Mouse (Mus musculus) forebrain, embryonic 14.5 days (tissue): ENCODE results near the gene Mrps26. TPM values are rescaled to one million over a fixed set of nuclear protein-coding genes. Genes with fewer than 3 reads are reported as not detected.
"Not testable (repeated sequence)": the region's sequence is repeated elsewhere in the genome, so short reads cannot be mapped to it uniquely, and the experiment has no call there.

ENCODE experiments used
- ATAC-seq: fragments of 200-750 bp; cut with Nextera tagmentation; 2 replicates; pipeline ENCODE4 v1.8.0; 2017; ENCODE audit warnings: mild to moderate bottlenecking, moderate library complexity
- DNase-seq: peaks from one replicate; pipeline ENCODE4 v3.0.0-alpha.2; 2015; ENCODE audit warnings: low spot score
- H3K27ac ChIP-seq: fragments of 300-500 bp; sonication (generic); 2 replicates; pipeline ENCODE4 v1.5.1; 2014; ENCODE audit warnings: low read depth, mild to moderate bottlenecking, control low read depth, low read length, moderate library complexity
- H3K27me3 ChIP-seq: fragments of 300-500 bp; sonication (generic); replicated peaks from 2 replicates; pipeline ENCODE4 v1.6.1; 2014; ENCODE audit warnings: low read length, control low read depth, mixed read lengths; ENCODE audit not compliant: control insufficient read depth, insufficient read depth
- H3K36me3 ChIP-seq: fragments of 300-500 bp; sonication (generic); 2 replicates; pipeline ENCODE4 v1.6.1; 2014; ENCODE audit warnings: low read length, control low read depth; ENCODE audit not compliant: control insufficient read depth, insufficient read depth
- H3K4me1 ChIP-seq: fragments of 300-500 bp; sonication (generic); 2 replicates; pipeline ENCODE4 v1.6.1; 2014; ENCODE audit warnings: antibody characterized with exemption, low read length, control low read depth; ENCODE audit not compliant: control insufficient read depth, insufficient read depth
- H3K4me2 ChIP-seq: fragments of 300-500 bp; sonication (generic); 2 replicates; pipeline ENCODE4 v1.6.1; 2014; ENCODE audit warnings: mild to moderate bottlenecking, control low read depth, low read length
- H3K4me3 ChIP-seq: fragments of 300-500 bp; sonication (generic); 2 replicates; pipeline ENCODE4 v1.5.1; 2014; ENCODE audit warnings: low read depth, low read length, control low read depth
- H3K9ac ChIP-seq: fragments of 300-500 bp; sonication (generic); 2 replicates; pipeline ENCODE4 v1.6.1; 2014; ENCODE audit warnings: mild to moderate bottlenecking, low read length, control low read depth, moderate library complexity
- H3K9me3 ChIP-seq: fragments of 300-500 bp; sonication (generic); replicated peaks from 2 replicates; pipeline ENCODE4 v1.6.1; 2016; ENCODE audit warnings: low read length, control low read depth, mixed read lengths; ENCODE audit not compliant: control insufficient read depth
- WGBS: fragments of 180-500 bp; shearing (Covaris S2); extraction: QIAGEN DNeasy Blood & Tissue Kit; methylation state at CpG from one replicate; pipeline ENCODE4 v1.1.7; 2014; 5-methylcytosine and 5-hydroxymethylcytosine counted together
- polyA plus RNA-seq: library from polyadenylated mRNA; unstranded; fragments of >200 nt; fragmentation: Nextera tagmentation; extraction: Ambion mirVana; gene quantifications from 2 replicates; pipeline ENCODE4 v1.2.1, GENCODE M21; 2014

Mrps26 gene
- polyA plus RNA-seq, 1 experiment from 2014 or later = 98.1 TPM

GRCm38 (mm10) chr2:130564063-130564462, 521 bp downstream of the Mrps26 start:
- no peaks in the 10 kb centered on the region for H3K27me3 ChIP-seq
- no peak overlapping the region; the same call in 1 of the 2 replicates for H3K27ac ChIP-seq
- H3K36me3 ChIP-seq = peaks cover 22% of the 10 kb centered on the region
- H3K9me3 ChIP-seq = no peaks in the 10 kb centered on the region
- peak overlapping the region; percentile 83 for H3K4me2 ChIP-seq
- under 1% methylated on average over 23 of the region's 23 CpGs for WGBS
- peaks cover 11% of the 10 kb centered on the region for H3K4me1 ChIP-seq
- peak overlapping the region; percentile 91 for H3K4me3 ChIP-seq
- DNase-seq (no peak), ATAC-seq (peak; percentile 24)
- peak overlapping the region; percentile 90 for H3K9ac ChIP-seq

GRCm38 (mm10) chr2:130564983-130565382, 1.4 kb downstream of the Mrps26 start:
- WGBS = 88% methylated on average over 8 of the region's 8 CpGs
- no peak for ATAC-seq
- Histone ChIP-seq H3K9me3 (no peaks in the 10 kb centered on the region), H3K27me3 (no peaks in the 10 kb centered on the region), H3K4me3 (no peak overlapping the region), H3K4me2 (peak overlapping the region; percentile 83; the same call in 1 of the 2 replicates), H3K4me1 (peaks cover 11% of the 10 kb centered on the region), H3K27ac (no peak overlapping the region), H3K36me3 (peaks cover 22% of the 10 kb centered on the region), H3K9ac (no peak overlapping the region)
- no peak for DNase-seq

GRCm38 (mm10) chr2:130568921-130569320, 5.4 kb downstream of the Mrps26 start:
- Histone ChIP-seq H3K9ac (no peak overlapping the region), H3K4me3 (no peak overlapping the region), H3K36me3 (peaks cover 22% of the 10 kb centered on the region), H3K9me3 (no peaks in the 10 kb centered on the region), H3K4me2 (no peak overlapping the region), H3K4me1 (peaks cover 7% of the 10 kb centered on the region), H3K27me3 (no peaks in the 10 kb centered on the region), H3K27ac (no peak overlapping the region)
- ATAC-seq = no peak
- no peak for DNase-seq
- 71% methylated on average over 4 of the region's 4 CpGs for WGBS

- no peak for ATAC-seq
- Histone ChIP-seq H3K27me3 (peaks cover 1% of the 10 kb centered on the region; the same call in 1 of the 2 replicates), H3K9me3 (no peaks in the 10 kb centered on the region), H3K9ac (no peak overlapping the region), H3K27ac (no peak overlapping the region), H3K4me3 (no peak overlapping the region), H3K36me3 (peaks cover 22% of the 10 kb centered on the region), H3K4me1 (no peaks in the 10 kb centered on the region; the same call in 1 of the 2 replicates), H3K4me2 (no peak overlapping the region)
- no peak for DNase-seq
Measured at GRCm38 (mm10) chr2:130569926-130570325, 6.4 kb downstream of the Mrps26 start.

- Histone ChIP-seq H3K9me3 (no peaks in the 10 kb centered on the region), H3K9ac (no peak overlapping the region), H3K4me3 (no peak overlapping the region), H3K4me2 (no peak overlapping the region), H3K4me1 (no peaks in the 10 kb centered on the region), H3K27ac (no peak overlapping the region), H3K36me3 (no peaks in the 10 kb centered on the region), H3K27me3 (peaks cover 47% of the 10 kb centered on the region)
- no peak for ATAC-seq
- 85% methylated on average over 5 of the region's 5 CpGs for WGBS
- DNase-seq = no peak
Measured at GRCm38 (mm10) chr2:130574960-130575359, 11.4 kb downstream of the Mrps26 start.

GRCm38 (mm10) chr2:130575873-130576272, 12.3 kb downstream of the Mrps26 start, which contains the start of gene Oxt:
Gene Oxt (plus strand): TSS chr2:130576173.
- ATAC-seq = no peak
- 47% methylated on average over 9 of the region's 9 CpGs for WGBS
- H3K9ac ChIP-seq = peak within 1 kb of the TSS; percentile 35

GRCm38 (mm10) chr2:130576564-130576963, 13.0 kb downstream of the Mrps26 start:
- peak overlapping the region; percentile 40 for H3K4me2 ChIP-seq
- H3K9ac ChIP-seq = peak overlapping the region; percentile 35
- not testable (repeated sequence) for ATAC-seq, H3K9me3 ChIP-seq, H3K36me3 ChIP-seq, H3K27ac ChIP-seq, DNase-seq, H3K4me1 ChIP-seq
- H3K27me3 ChIP-seq = peaks cover 63% of the 10 kb centered on the region
- 2% methylated on average over 21 of the region's 32 CpGs for WGBS
- peak overlapping the region; percentile 14 for H3K4me3 ChIP-seq

More at GRCm38 (mm10) chr2:130575873-130576272, 12.3 kb downstream of the Mrps26 start, which contains the start of gene Oxt:
- peaks cover 56% of the 10 kb centered on the region for H3K27me3 ChIP-seq
- peak within 1 kb of the TSS; percentile 14 for H3K4me3 ChIP-seq
- H3K27ac ChIP-seq = no peak within 1 kb of the TSS
- peak within 1 kb of the TSS; percentile 40 for H3K4me2 ChIP-seq
- no peak for DNase-seq
- H3K4me1 ChIP-seq = no peaks in the 10 kb centered on the region
- H3K9me3 ChIP-seq = no peaks in the 10 kb centered on the region
- H3K36me3 ChIP-seq = no peaks in the 10 kb centered on the region

GRCm38 (mm10) chr2:130577021-130577420, 13.5 kb downstream of the Mrps26 start:
- H3K9me3 ChIP-seq = no peaks in the 10 kb centered on the region
- DNase-seq = no peak
- no peak overlapping the region; the same call in 1 of the 2 replicates for H3K9ac ChIP-seq
- no peak overlapping the region; the same call in 1 of the 2 replicates for H3K4me3 ChIP-seq
- 2% methylated on average over 9 of the region's 9 CpGs for WGBS
- no peak for ATAC-seq
- no peak overlapping the region for H3K27ac ChIP-seq
- H3K4me1 ChIP-seq = no peaks in the 10 kb centered on the region
- peaks cover 67% of the 10 kb centered on the region for H3K27me3 ChIP-seq
- no peaks in the 10 kb centered on the region for H3K36me3 ChIP-seq
- peak overlapping the region; percentile 40; the same call in 1 of the 2 replicates for H3K4me2 ChIP-seq

GRCm38 (mm10) chr2:130577632-130578031, 14.1 kb downstream of the Mrps26 start:
- WGBS = 2% methylated on average over 12 of the region's 12 CpGs
- Histone ChIP-seq H3K36me3 (no peaks in the 10 kb centered on the region), H3K9me3 (no peaks in the 10 kb centered on the region), H3K4me3 (no peak overlapping the region), H3K4me1 (no peaks in the 10 kb centered on the region), H3K27ac (no peak overlapping the region), H3K27me3 (peaks cover 72% of the 10 kb centered on the region), H3K9ac (no peak overlapping the region), H3K4me2 (no peak overlapping the region; the same call in 1 of the 2 replicates)
- ATAC-seq (peak; percentile 49; the same call in 1 of the 2 replicates), DNase-seq (peak; percentile 31)
